Mouse (Mus musculus): ENCODE measurements at regions not wholly inside any gene's neighbourhood (a gene's known extent, or its start where the extent isn't known, plus 50 kb on each side); places are given as distances from the start of the nearest gene placed in this dataset.

GRCm38 (mm10) chr9:61164501-61165251 is 207.5 kb upstream of the Tle3 start:
- TF ChIP-seq POLR2A (IDR thresholded peaks at IDR 0.05; ENCODE audit: borderline replicate concordance, insufficient read depth, low read length) (no peak), CTCF (IDR thresholded peaks at IDR 0.05; ENCODE audit: borderline replicate concordance, insufficient read depth, low read depth, low read length) (no peak)

Measured in cerebellum, adult 2 months (tissue).